Mouse (Mus musculus): ENCODE measurements around the gene Rpusd2. TPM values are rescaled to one million over a fixed set of nuclear protein-coding genes. Genes with fewer than 3 reads are reported as not detected.
"Not testable (repeated sequence)": the region's sequence is repeated elsewhere in the genome, so short reads cannot be mapped to it uniquely, and the experiment has no call there.

Rpusd2 gene
- total RNA-seq (2022): 1 to 10 TPM; 5.1 to 8.2 (median 7.2) TPM

GRCm38 (mm10) chr2:119034656-119035396, at the start of gene Rpusd2:
Gene Rpusd2 (plus strand): TSS chr2:119034790.
- peak; percentile 92 for DNase-seq

DNA sequence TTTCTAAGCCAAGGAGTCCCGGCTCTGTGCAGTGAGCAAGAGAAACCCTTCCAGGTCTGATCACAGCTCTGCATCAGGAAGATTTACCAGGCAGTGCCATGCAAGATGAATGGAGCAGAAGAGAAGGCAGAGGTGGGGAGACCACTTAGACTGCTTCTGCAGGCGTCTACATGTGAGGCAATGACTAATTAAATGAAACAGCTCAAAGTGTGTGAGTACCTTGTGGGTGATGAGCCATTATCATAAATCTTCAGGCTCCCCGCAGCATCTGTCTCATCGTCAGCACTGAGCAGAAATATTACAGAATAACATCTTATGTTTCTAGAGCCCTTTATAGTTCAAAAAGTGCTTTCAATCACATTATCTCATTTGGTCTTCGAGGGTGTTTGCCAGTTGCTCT, 39.1 kb upstream of the Rpusd2 start:
- no peak for DNase-seq

GRCm38 (mm10) chr2:118995919-118996797, 38.4 kb upstream of the Rpusd2 start:
- no peak for DNase-seq

- DNase-seq: no peak
Observed at GRCm38 (mm10) chr2:118996798-118997105, 37.8 kb upstream of the Rpusd2 start.

DNA sequence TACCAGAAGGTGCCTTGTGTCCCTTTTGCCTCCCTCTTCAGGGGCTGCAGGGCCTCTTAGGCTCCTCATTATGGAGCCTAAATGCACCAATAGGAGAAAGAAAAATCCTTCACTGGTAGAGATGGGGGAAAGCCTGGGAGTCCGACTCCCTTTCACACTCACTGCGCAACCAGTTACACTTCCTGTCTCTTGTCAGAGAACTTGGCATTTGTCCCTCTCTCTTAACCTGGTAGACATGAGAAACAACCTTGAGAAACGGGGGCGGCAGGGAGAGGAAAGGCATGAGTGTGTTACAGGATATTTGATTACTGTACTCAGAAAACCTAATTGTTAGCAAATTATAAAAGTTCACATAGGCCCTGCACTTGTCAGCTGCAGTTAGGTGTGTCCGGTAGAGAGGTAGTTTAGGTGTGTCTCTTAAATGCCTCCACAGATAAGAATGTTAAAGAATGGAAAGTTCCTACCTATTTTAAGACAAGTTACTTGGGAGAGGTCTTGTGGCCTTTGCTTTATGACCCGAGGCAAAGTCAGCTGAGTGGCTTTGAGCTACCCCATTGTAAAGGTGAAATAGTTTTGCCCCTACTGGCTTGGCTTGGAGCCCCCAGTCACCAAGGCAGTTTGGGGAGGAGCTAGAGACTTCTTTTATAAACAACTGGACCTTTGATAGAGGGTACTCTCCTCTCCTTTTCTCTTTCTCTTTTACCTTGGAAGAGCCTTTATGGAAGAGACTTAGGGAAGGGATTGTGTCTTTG, 36.3 kb upstream of the Rpusd2 start:
- DNase-seq: no peak

GRCm38 (mm10) chr2:118999025-118999639, 35.5 kb upstream of the Rpusd2 start:
- no peak for DNase-seq

DNA sequence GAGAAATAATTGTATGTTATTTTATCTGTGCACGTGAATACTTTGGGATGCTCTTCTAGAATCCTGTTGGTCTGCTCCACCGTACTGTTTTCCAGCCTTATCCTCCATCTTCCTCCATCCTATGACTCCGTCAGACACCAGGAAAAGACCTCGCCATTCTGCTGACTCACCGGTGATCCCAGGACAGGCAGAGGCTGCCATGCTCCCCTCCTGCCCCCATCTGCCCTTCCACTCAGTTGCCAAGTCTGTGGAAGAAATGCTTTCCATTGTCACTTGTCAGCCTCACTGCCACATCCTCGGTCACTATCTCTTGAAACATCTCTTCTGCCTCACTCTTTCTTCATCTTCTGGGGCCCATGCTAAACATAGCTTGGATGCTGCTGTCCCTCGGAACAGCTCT, 27.7 kb upstream of the Rpusd2 start:
- DNase-seq: no peak

DNA sequence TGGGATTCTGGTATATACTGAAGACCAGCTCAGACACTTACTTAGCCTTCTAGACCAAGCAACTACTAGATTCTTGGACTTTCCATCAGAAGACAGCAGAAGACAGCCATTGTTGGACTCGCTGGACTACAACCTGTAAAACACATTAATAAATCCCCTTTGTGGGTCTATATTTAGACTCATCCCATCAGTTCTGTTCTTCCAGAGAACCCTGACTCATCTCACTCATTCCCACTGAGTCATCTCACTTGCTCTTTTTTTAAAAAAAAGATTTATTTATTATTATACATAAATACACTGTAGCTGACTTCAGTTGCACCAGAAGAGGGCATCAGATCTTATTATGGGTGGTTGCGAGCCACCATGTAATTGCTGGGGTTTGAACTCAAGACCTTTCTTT, 25.2 kb upstream of the Rpusd2 start:
- DNase-seq: no peak

DNA sequence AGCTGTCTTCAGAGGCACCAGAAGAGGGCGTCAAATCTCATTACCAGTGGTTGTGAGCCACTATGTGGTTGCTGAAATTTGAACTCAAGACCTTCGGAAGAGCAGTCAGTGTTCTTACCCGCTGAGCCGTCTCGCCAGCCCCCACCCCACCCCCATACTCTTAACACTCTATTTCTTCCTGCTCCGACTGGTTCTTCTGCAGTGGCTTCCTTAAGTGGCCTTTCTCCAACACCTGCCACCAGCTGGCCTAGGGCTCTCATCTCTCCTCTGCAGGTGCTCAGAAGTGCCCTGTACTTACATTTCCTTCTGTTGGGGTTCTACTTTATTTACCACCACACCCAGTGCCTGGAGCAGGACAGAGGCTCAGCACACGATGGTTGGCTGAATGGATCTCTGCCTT, 19.6 kb upstream of the Rpusd2 start:
- DNase-seq: no peak

GRCm38 (mm10) chr2:119015604-119016180, 18.9 kb upstream of the Rpusd2 start:
- peak; percentile 15 for DNase-seq

DNA sequence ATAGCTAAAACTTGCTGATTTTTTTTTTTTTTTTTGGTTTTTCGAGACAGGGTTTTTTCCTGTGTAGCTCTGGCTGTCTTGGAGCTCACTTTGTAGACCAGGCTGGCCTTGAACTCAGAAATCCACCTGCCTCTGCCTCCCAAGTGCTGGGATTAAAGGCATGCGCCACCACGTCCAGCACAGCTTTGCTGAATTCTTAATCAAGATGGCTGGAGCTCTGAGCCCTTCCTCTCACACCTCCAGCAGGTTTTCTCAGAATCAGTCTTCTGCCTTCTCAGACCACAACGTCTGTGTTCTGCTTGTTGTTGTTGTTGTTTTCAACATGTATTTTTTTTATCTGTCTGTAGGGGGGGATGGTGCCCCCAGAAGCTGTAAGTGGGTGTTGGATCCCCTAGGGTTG, 18.3 kb upstream of the Rpusd2 start:
- DNase-seq: not testable (repeated sequence)

- no peak for DNase-seq
Observed at GRCm38 (mm10) chr2:119017647-119018046, 16.9 kb upstream of the Rpusd2 start.

DNA sequence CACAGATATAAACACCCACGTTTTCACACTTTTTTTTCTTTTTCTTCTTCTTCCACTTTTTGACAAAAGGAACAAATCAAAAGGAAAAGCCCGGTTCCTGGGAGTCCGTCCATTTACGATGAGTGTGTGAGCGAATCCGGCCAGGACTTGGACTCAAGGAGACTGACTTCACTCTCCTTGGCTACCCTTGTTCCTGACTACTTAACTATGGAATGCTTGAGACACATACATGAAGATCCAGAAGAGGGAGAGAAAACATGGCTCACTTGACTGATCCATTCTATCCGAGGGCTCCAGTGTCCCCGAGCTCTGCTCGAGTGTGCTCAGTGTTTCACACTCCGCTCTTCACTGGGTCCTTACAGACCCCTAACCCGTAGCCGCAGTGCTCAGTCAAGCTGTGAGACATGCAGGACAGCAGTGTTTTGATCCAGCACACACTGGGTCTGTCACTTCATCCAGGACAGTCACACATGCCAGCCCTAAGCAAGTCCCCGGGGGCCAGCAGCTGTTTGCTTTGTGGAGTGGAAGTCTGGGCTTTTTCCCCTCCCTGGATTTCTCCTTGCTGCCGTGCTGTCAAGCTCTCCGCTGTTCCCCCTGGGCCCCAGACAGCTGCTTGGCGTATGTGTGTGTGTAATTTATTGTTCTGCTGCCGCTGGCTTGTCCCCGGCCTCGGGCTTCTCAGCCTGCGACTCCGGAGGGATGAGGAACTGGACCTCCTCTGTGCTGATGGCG, 16.0 kb upstream of the Rpusd2 start:
- no peak for DNase-seq

- DNase-seq: no peak
Observed at GRCm38 (mm10) chr2:119019131-119019530, 15.5 kb upstream of the Rpusd2 start.

DNA sequence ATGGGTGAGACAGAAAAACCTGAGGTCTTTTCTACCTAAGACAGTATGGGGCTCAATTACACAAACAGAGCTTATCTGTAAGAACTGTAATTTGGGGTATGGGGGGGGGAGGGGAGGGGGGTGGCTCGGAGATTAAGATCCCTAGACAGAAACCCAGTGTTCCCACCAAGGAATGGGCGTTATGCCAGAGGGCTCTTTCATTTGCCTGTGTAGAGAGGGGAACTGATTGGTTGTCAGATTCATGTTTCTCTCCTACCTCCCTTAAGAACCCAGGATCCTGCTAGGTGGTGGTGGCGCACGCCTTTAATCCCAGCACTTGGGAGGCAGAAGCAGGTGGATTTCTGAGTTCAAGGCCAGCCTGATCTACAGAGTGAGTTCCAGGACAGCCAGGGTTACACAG, 15.1 kb upstream of the Rpusd2 start:
- DNase-seq: no peak

- no peak for DNase-seq
Observed at GRCm38 (mm10) chr2:119023154-119023660, 11.4 kb upstream of the Rpusd2 start.

DNA sequence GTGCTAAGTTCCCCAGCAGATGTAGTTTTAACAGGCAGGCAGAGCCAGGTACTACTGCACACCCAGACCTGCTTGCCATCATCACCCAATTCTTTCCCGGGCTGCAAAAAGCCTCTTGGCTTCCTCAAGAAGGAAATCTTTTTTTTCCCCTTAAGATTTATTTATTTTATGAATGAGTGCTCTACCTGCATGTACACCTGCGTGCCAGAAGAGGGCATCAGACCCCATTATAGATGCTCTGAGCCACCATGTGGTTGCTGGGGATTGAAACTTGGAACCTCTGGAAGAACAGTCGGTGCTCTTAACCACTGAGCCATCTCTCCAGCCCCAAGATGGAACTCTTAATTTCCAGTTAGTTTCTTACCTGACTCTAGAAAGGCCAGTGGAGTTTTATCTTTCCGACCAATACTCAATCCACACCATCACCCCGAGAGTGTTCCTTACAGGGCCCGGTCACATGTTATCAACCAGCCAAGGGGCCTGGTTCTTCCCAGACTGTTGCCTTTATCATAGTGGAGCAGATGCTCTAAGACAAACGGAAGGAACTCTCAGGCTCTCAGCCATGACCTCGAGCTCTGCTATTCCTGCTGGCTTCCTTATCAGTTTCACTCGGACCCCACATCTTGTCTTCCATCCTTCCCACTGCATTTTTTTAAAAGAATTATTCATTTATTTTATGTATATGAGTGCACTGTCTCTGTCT, 9.9 kb upstream of the Rpusd2 start:
- DNase-seq: no peak

- no peak for DNase-seq
Observed at GRCm38 (mm10) chr2:119025239-119025616, 9.4 kb upstream of the Rpusd2 start.

- DNase-seq: no peak
Observed at GRCm38 (mm10) chr2:119026951-119027350, 7.6 kb upstream of the Rpusd2 start.

- DNase-seq: peak; percentile 95
Observed at GRCm38 (mm10) chr2:119028941-119029551, 5.5 kb upstream of the Rpusd2 start, which contains the start of gene Ccdc32. Gene Ccdc32 (minus strand): TSS chr2:119029393.

Measured in adrenal gland, adult 8-10 months (tissue).